Mouse (Mus musculus) liver, embryonic 11.5 days (tissue): ENCODE results near the gene Irf2. TPM values are rescaled to one million over a fixed set of nuclear protein-coding genes. Genes with fewer than 3 reads are reported as not detected.
"Not testable (repeated sequence)": the region's sequence is repeated elsewhere in the genome, so short reads cannot be mapped to it uniquely, and the experiment has no call there.

ENCODE experiments used
- ATAC-seq: fragments of 200-750 bp; cut with Nextera tagmentation; replicated peaks from 2 replicates; pipeline ENCODE4 v1.8.0; 2017; ENCODE audit warnings: moderate number of reproducible peaks, mild to moderate bottlenecking, moderate TSS enrichment, moderate library complexity; ENCODE audit not compliant: low FRiP score
- DNase-seq: peaks from one replicate; pipeline ENCODE4 v3.0.0-alpha.2; 2017; ENCODE audit warnings: low spot score
- H3K27ac ChIP-seq: fragments of 300-500 bp; sonication (generic); 2 replicates; pipeline ENCODE4 v1.5.1; 2014; ENCODE audit warnings: mild to moderate bottlenecking, low read depth, low read length, control low read depth
- H3K27me3 ChIP-seq: fragments of 300-500 bp; sonication (generic); replicated peaks from 2 replicates; pipeline ENCODE4 v1.6.1; 2014; ENCODE audit warnings: low read length, mixed read lengths; ENCODE audit not compliant: control insufficient read depth, insufficient read depth
- H3K36me3 ChIP-seq: fragments of 300-500 bp; sonication (generic); 2 replicates; pipeline ENCODE4 v1.6.1; 2014; ENCODE audit warnings: mild to moderate bottlenecking, low read length, moderate library complexity, mixed read lengths; ENCODE audit not compliant: control insufficient read depth, insufficient read depth
- H3K4me1 ChIP-seq: fragments of 300-500 bp; sonication (generic); replicated peaks from 2 replicates; pipeline ENCODE4 v1.6.1; 2014; ENCODE audit warnings: low read length, mixed read lengths; ENCODE audit not compliant: control insufficient read depth, insufficient read depth
- H3K4me2 ChIP-seq: fragments of 300-500 bp; sonication (generic); 2 replicates; pipeline ENCODE4 v1.6.1; 2014; ENCODE audit warnings: mild to moderate bottlenecking, control low read depth, moderate library complexity
- H3K4me3 ChIP-seq: fragments of 300-500 bp; sonication (generic); 2 replicates; pipeline ENCODE4 v1.5.1; 2014; ENCODE audit warnings: low read depth, low read length, control low read depth
- H3K9ac ChIP-seq: fragments of 300-500 bp; sonication (generic); 2 replicates; pipeline ENCODE4 v1.6.1; 2014; ENCODE audit warnings: low read depth, low read length, control low read depth
- H3K9me3 ChIP-seq: fragments of 300-500 bp; sonication (generic); 2 replicates; pipeline ENCODE4 v1.6.1; 2016; ENCODE audit warnings: low read length, inconsistent platforms, mixed read lengths; ENCODE audit not compliant: control insufficient read depth
- WGBS: fragments of 180-500 bp; shearing (Covaris S2); extraction: QIAGEN DNeasy Blood & Tissue Kit; methylation state at CpG from one replicate; pipeline ENCODE4 v1.1.7; 2014; 5-methylcytosine and 5-hydroxymethylcytosine counted together
- polyA plus RNA-seq: library from polyadenylated mRNA; unstranded; fragments of >200 nt; fragmentation: Nextera tagmentation; extraction: Ambion mirVana; gene quantifications from 2 replicates; pipeline ENCODE4 v1.2.1, GENCODE M21; 2014

Gene Irf2
- polyA plus RNA-seq, 1 experiment from 2014 or later: 19.7 TPM

- Histone ChIP-seq H3K4me2 (no peak overlapping the region), H3K36me3 (no peaks in the 10 kb centered on the region), H3K9me3 (no peaks in the 10 kb centered on the region), H3K4me1 (peaks cover 8% of the 10 kb centered on the region; the same call in 1 of the 2 replicates), H3K27ac (no peak overlapping the region), H3K4me3 (no peak overlapping the region), H3K27me3 (no peaks in the 10 kb centered on the region), H3K9ac (no peak overlapping the region)
- ATAC-seq (no peak), DNase-seq (no peak)
- 72% methylated on average over 8 of the region's 8 CpGs for WGBS
Measured at GRCm38 (mm10) chr8:46718301-46718700, 21.2 kb upstream of the Irf2 start.

GRCm38 (mm10) chr8:46718747-46719146 lies 20.8 kb upstream of the Irf2 start:
- H3K4me1 ChIP-seq: peaks cover 8% of the 10 kb centered on the region; the same call in 1 of the 2 replicates
- ATAC-seq (no peak), DNase-seq (no peak)
- no peaks in the 10 kb centered on the region for H3K9me3 ChIP-seq
- 69% methylated on average over 5 of the region's 5 CpGs for WGBS
- no peak overlapping the region for H3K27ac ChIP-seq
- no peak overlapping the region for H3K9ac ChIP-seq
- no peak overlapping the region for H3K4me3 ChIP-seq
- H3K4me2 ChIP-seq: no peak overlapping the region
- no peaks in the 10 kb centered on the region for H3K27me3 ChIP-seq
- H3K36me3 ChIP-seq: no peaks in the 10 kb centered on the region

GRCm38 (mm10) chr8:46720656-46721055 lies 18.9 kb upstream of the Irf2 start:
- Histone ChIP-seq H3K27me3 (no peaks in the 10 kb centered on the region), H3K9me3 (no peaks in the 10 kb centered on the region), H3K36me3 (no peaks in the 10 kb centered on the region), H3K9ac (no peak overlapping the region), H3K4me1 (peaks cover 5% of the 10 kb centered on the region; the same call in 1 of the 2 replicates), H3K4me3 (no peak overlapping the region), H3K27ac (no peak overlapping the region), H3K4me2 (no peak overlapping the region)
- DNase-seq (no peak), ATAC-seq (peak; percentile 78)
- 46% methylated on average over 4 of the region's 4 CpGs for WGBS

GRCm38 (mm10) chr8:46721065-46721845 lies 18.3 kb upstream of the Irf2 start:
- Histone ChIP-seq H3K4me2 (no peak overlapping the region), H3K36me3 (no peaks in the 10 kb centered on the region), H3K9ac (no peak overlapping the region), H3K4me3 (no peak overlapping the region), H3K27ac (no peak overlapping the region), H3K4me1 (peaks cover 5% of the 10 kb centered on the region; the same call in 1 of the 2 replicates), H3K27me3 (no peaks in the 10 kb centered on the region), H3K9me3 (no peaks in the 10 kb centered on the region)
- 81% methylated on average over 11 of the region's 11 CpGs for WGBS
- ATAC-seq (peak; percentile 56), DNase-seq (no peak)

GRCm38 (mm10) chr8:46722536-46722935 lies 17.0 kb upstream of the Irf2 start:
- H3K36me3 ChIP-seq: no peaks in the 10 kb centered on the region
- no peak overlapping the region for H3K27ac ChIP-seq
- no peak overlapping the region for H3K4me2 ChIP-seq
- no peaks in the 10 kb centered on the region for H3K9me3 ChIP-seq
- ATAC-seq (no peak), DNase-seq (no peak)
- H3K27me3 ChIP-seq: no peaks in the 10 kb centered on the region
- 27% methylated on average over 2 of the region's 2 CpGs for WGBS
- H3K9ac ChIP-seq: no peak overlapping the region
- H3K4me1 ChIP-seq: peaks cover 5% of the 10 kb centered on the region; the same call in 1 of the 2 replicates
- no peak overlapping the region for H3K4me3 ChIP-seq

- Histone ChIP-seq H3K4me1 (no peaks in the 10 kb centered on the region), H3K9ac (no peak overlapping the region), H3K27ac (no peak overlapping the region), H3K36me3 (no peaks in the 10 kb centered on the region), H3K9me3 (no peaks in the 10 kb centered on the region), H3K4me3 (no peak overlapping the region), H3K27me3 (no peaks in the 10 kb centered on the region), H3K4me2 (no peak overlapping the region)
- no peak for ATAC-seq
- 86% methylated on average over 2 of the region's 2 CpGs for WGBS
- DNase-seq: no peak
Measured at GRCm38 (mm10) chr8:46726383-46726782, 13.1 kb upstream of the Irf2 start.

GRCm38 (mm10) chr8:46729671-46730070 lies 9.9 kb upstream of the Irf2 start:
- H3K4me2 ChIP-seq, H3K9ac ChIP-seq, H3K4me3 ChIP-seq, H3K4me1 ChIP-seq, H3K9me3 ChIP-seq, ATAC-seq, H3K27ac ChIP-seq, H3K36me3 ChIP-seq, H3K27me3 ChIP-seq, DNase-seq: not testable (repeated sequence)
- WGBS: 85% methylated on average over 1 of the region's 1 CpGs

- WGBS: 88% methylated on average over 7 of the region's 7 CpGs
- H3K4me3 ChIP-seq: no peak overlapping the region
- no peaks in the 10 kb centered on the region for H3K36me3 ChIP-seq
- no peak overlapping the region for H3K4me2 ChIP-seq
- peaks cover 8% of the 10 kb centered on the region for H3K4me1 ChIP-seq
- H3K27me3 ChIP-seq: no peaks in the 10 kb centered on the region
- peaks cover 2% of the 10 kb centered on the region; the same call in 1 of the 2 replicates for H3K9me3 ChIP-seq
- DNase-seq (no peak), ATAC-seq (no peak)
- H3K9ac ChIP-seq: no peak overlapping the region
- no peak overlapping the region for H3K27ac ChIP-seq
Measured at GRCm38 (mm10) chr8:46732381-46732915, 7.1 kb upstream of the Irf2 start.

- Histone ChIP-seq H3K4me1 (peaks cover 19% of the 10 kb centered on the region), H3K9me3 (peaks cover 2% of the 10 kb centered on the region; the same call in 1 of the 2 replicates), H3K27me3 (no peaks in the 10 kb centered on the region), H3K27ac (no peak overlapping the region), H3K4me3 (no peak overlapping the region), H3K4me2 (no peak overlapping the region), H3K9ac (no peak overlapping the region), H3K36me3 (no peaks in the 10 kb centered on the region)
- no peak for DNase-seq
- ATAC-seq: no peak
- WGBS: 75% methylated on average over 8 of the region's 8 CpGs
Measured at GRCm38 (mm10) chr8:46733603-46734002, 5.9 kb upstream of the Irf2 start.
